Mouse (Mus musculus): ENCODE data around the gene 2810408A11Rik. TPM values are rescaled to one million over a fixed set of nuclear protein-coding genes. Genes with fewer than 3 reads are reported as not detected.
A peak's percentile ranks its signal among the peaks of the same experiment; 100 is the strongest.

2810408A11Rik gene
- polyA plus RNA-seq, 1 experiment from 2014 or later, result 4.9 TPM

GRCm38 (mm10) chr11:69939731-69940130 is 38.9 kb upstream of the 2810408A11Rik start:
- no peak overlapping the region for H3K4me3 ChIP-seq (replicated peaks; ENCODE audit: low read length)
- H3K9ac ChIP-seq (ENCODE audit: low read length), result no peak overlapping the region
- H3K9me3 ChIP-seq (replicated peaks; ENCODE audit: control insufficient read depth, low read length), result no peaks in the 10 kb centered on the region
- no peaks in the 10 kb centered on the region; the same call in 1 of the 2 replicates for H3K27me3 ChIP-seq (ENCODE audit: control insufficient read depth, insufficient read depth, low read length)
- peaks cover 24% of the 10 kb centered on the region for H3K4me1 ChIP-seq (ENCODE audit: control insufficient read depth, insufficient read depth, low read length)
- no peak for ATAC-seq (ENCODE audit: insufficient read depth, low FRiP score)
- H3K36me3 ChIP-seq (ENCODE audit: control insufficient read depth, insufficient read depth, low read length), result 0 out of 2 replicates have a peak, but pooled peaks cover 2% of the 10 kb centered on the region
- no peak overlapping the region for H3K4me2 ChIP-seq (ENCODE audit: low read depth, low read length)
- WGBS, result 93% methylated on average over 17 of the region's 17 CpGs
- no peak overlapping the region for H3K27ac ChIP-seq (ENCODE audit: low read length)

GRCm38 (mm10) chr11:69939181-69939580 is 38.4 kb upstream of the 2810408A11Rik start:
- Histone ChIP-seq H3K36me3 (ENCODE audit: control insufficient read depth, insufficient read depth, low read length) (no peaks in the 10 kb centered on the region), H3K27ac (ENCODE audit: low read length) (no peak overlapping the region), H3K4me3 (replicated peaks; ENCODE audit: low read length) (no peak overlapping the region), H3K9me3 (replicated peaks; ENCODE audit: control insufficient read depth, low read length) (no peaks in the 10 kb centered on the region), H3K4me2 (ENCODE audit: low read depth, low read length) (no peak overlapping the region), H3K27me3 (ENCODE audit: control insufficient read depth, insufficient read depth, low read length) (no peaks in the 10 kb centered on the region; the same call in 1 of the 2 replicates), H3K9ac (ENCODE audit: low read length) (no peak overlapping the region), H3K4me1 (ENCODE audit: control insufficient read depth, insufficient read depth, low read length) (peaks cover 27% of the 10 kb centered on the region)
- WGBS, result 59% methylated on average over 5 of the region's 5 CpGs
- no peak for ATAC-seq (ENCODE audit: insufficient read depth, low FRiP score)

- H3K4me2 ChIP-seq (ENCODE audit: low read depth, low read length), result no peak overlapping the region
- no peaks in the 10 kb centered on the region for H3K9me3 ChIP-seq (replicated peaks; ENCODE audit: control insufficient read depth, low read length)
- no peaks in the 10 kb centered on the region; the same call in 1 of the 2 replicates for H3K27me3 ChIP-seq (ENCODE audit: control insufficient read depth, insufficient read depth, low read length)
- WGBS, result 33% methylated on average over 9 of the region's 9 CpGs
- H3K4me3 ChIP-seq (replicated peaks; ENCODE audit: low read length), result no peak overlapping the region
- H3K36me3 ChIP-seq (ENCODE audit: control insufficient read depth, insufficient read depth, low read length), result no peaks in the 10 kb centered on the region
- H3K9ac ChIP-seq (ENCODE audit: low read length), result no peak overlapping the region; the same call in 1 of the 2 replicates
- H3K27ac ChIP-seq (ENCODE audit: low read length), result no peak overlapping the region
- ATAC-seq (ENCODE audit: insufficient read depth, low FRiP score), result no peak
- peaks cover 27% of the 10 kb centered on the region for H3K4me1 ChIP-seq (ENCODE audit: control insufficient read depth, insufficient read depth, low read length)
Observed at GRCm38 (mm10) chr11:69938401-69938979, 37.7 kb upstream of the 2810408A11Rik start.

GRCm38 (mm10) chr11:69937834-69938233 is 37.0 kb upstream of the 2810408A11Rik start:
- WGBS, result 71% methylated on average over 5 of the region's 5 CpGs
- Histone ChIP-seq H3K27me3 (ENCODE audit: control insufficient read depth, insufficient read depth, low read length) (no peaks in the 10 kb centered on the region; the same call in 1 of the 2 replicates), H3K27ac (ENCODE audit: low read length) (peak overlapping the region; percentile 7; the same call in 1 of the 2 replicates), H3K4me1 (ENCODE audit: control insufficient read depth, insufficient read depth, low read length) (peaks cover 27% of the 10 kb centered on the region), H3K4me3 (replicated peaks; ENCODE audit: low read length) (no peak overlapping the region), H3K36me3 (ENCODE audit: control insufficient read depth, insufficient read depth, low read length) (no peaks in the 10 kb centered on the region), H3K9me3 (replicated peaks; ENCODE audit: control insufficient read depth, low read length) (no peaks in the 10 kb centered on the region), H3K4me2 (ENCODE audit: low read depth, low read length) (no peak overlapping the region), H3K9ac (ENCODE audit: low read length) (peak overlapping the region; percentile 3)
- ATAC-seq (ENCODE audit: insufficient read depth, low FRiP score), result no peak

GRCm38 (mm10) chr11:69937385-69937784 is 36.6 kb upstream of the 2810408A11Rik start:
- peaks cover 27% of the 10 kb centered on the region for H3K4me1 ChIP-seq (ENCODE audit: control insufficient read depth, insufficient read depth, low read length)
- 0 out of 2 replicates have a peak, but pooled peaks have one; percentile 4 for ATAC-seq (ENCODE audit: insufficient read depth, low FRiP score)
- H3K27ac ChIP-seq (ENCODE audit: low read length), result peak overlapping the region; percentile 7; the same call in 1 of the 2 replicates
- no peak overlapping the region for H3K4me2 ChIP-seq (ENCODE audit: low read depth, low read length)
- no peaks in the 10 kb centered on the region for H3K36me3 ChIP-seq (ENCODE audit: control insufficient read depth, insufficient read depth, low read length)
- no peaks in the 10 kb centered on the region for H3K9me3 ChIP-seq (replicated peaks; ENCODE audit: control insufficient read depth, low read length)
- H3K9ac ChIP-seq (ENCODE audit: low read length), result peak overlapping the region; percentile 3; the same call in 1 of the 2 replicates
- 30% methylated on average over 4 of the region's 4 CpGs for WGBS
- H3K4me3 ChIP-seq (replicated peaks; ENCODE audit: low read length), result no peak overlapping the region
- no peaks in the 10 kb centered on the region; the same call in 1 of the 2 replicates for H3K27me3 ChIP-seq (ENCODE audit: control insufficient read depth, insufficient read depth, low read length)

GRCm38 (mm10) chr11:69936714-69937347 is 36.0 kb upstream of the 2810408A11Rik start:
- peaks cover 27% of the 10 kb centered on the region for H3K4me1 ChIP-seq (ENCODE audit: control insufficient read depth, insufficient read depth, low read length)
- H3K27ac ChIP-seq (ENCODE audit: low read length), result no peak overlapping the region
- H3K36me3 ChIP-seq (ENCODE audit: control insufficient read depth, insufficient read depth, low read length), result no peaks in the 10 kb centered on the region
- peak overlapping the region; percentile 100 for H3K4me2 ChIP-seq (ENCODE audit: low read depth, low read length)
- H3K4me3 ChIP-seq (replicated peaks; ENCODE audit: low read length), result no peak overlapping the region
- no peaks in the 10 kb centered on the region for H3K9me3 ChIP-seq (replicated peaks; ENCODE audit: control insufficient read depth, low read length)
- H3K27me3 ChIP-seq (ENCODE audit: control insufficient read depth, insufficient read depth, low read length), result no peaks in the 10 kb centered on the region; the same call in 1 of the 2 replicates
- H3K9ac ChIP-seq (ENCODE audit: low read length), result no peak overlapping the region
- WGBS, result 37% methylated on average over 9 of the region's 9 CpGs
- ATAC-seq (ENCODE audit: insufficient read depth, low FRiP score), result no peak

GRCm38 (mm10) chr11:69936156-69936555 is 35.4 kb upstream of the 2810408A11Rik start:
- H3K4me3 ChIP-seq (replicated peaks; ENCODE audit: low read length), result peak overlapping the region; percentile 52
- peak overlapping the region; percentile 100 for H3K4me2 ChIP-seq (ENCODE audit: low read depth, low read length)
- no peaks in the 10 kb centered on the region; the same call in 1 of the 2 replicates for H3K27me3 ChIP-seq (ENCODE audit: control insufficient read depth, insufficient read depth, low read length)
- H3K27ac ChIP-seq (ENCODE audit: low read length), result no peak overlapping the region
- H3K9ac ChIP-seq (ENCODE audit: low read length), result peak overlapping the region; percentile 72
- no peaks in the 10 kb centered on the region for H3K36me3 ChIP-seq (ENCODE audit: control insufficient read depth, insufficient read depth, low read length)
- 1% methylated on average over 30 of the region's 30 CpGs for WGBS
- peaks cover 27% of the 10 kb centered on the region for H3K4me1 ChIP-seq (ENCODE audit: control insufficient read depth, insufficient read depth, low read length)
- peak; percentile 12; the same call in 1 of the 2 replicates for ATAC-seq (ENCODE audit: insufficient read depth, low FRiP score)
- no peaks in the 10 kb centered on the region for H3K9me3 ChIP-seq (replicated peaks; ENCODE audit: control insufficient read depth, low read length)

- Histone ChIP-seq H3K4me2 (ENCODE audit: low read depth, low read length) (peak within 1 kb of the TSS; percentile 100), H3K4me3 (replicated peaks; ENCODE audit: low read length) (peak within 1 kb of the TSS; percentile 52), H3K27me3 (ENCODE audit: control insufficient read depth, insufficient read depth, low read length) (no peaks in the 10 kb centered on the region; the same call in 1 of the 2 replicates), H3K4me1 (ENCODE audit: control insufficient read depth, insufficient read depth, low read length) (peaks cover 27% of the 10 kb centered on the region), H3K36me3 (ENCODE audit: control insufficient read depth, insufficient read depth, low read length) (no peaks in the 10 kb centered on the region), H3K27ac (ENCODE audit: low read length) (no peak within 1 kb of the TSS), H3K9ac (ENCODE audit: low read length) (peak within 1 kb of the TSS; percentile 72), H3K9me3 (replicated peaks; ENCODE audit: control insufficient read depth, low read length) (no peaks in the 10 kb centered on the region)
- WGBS, result 2% methylated on average over 54 of the region's 62 CpGs
- peak; percentile 88 for ATAC-seq (ENCODE audit: insufficient read depth, low FRiP score)
Observed at GRCm38 (mm10) chr11:69935137-69935879, 34.5 kb upstream of the 2810408A11Rik start, which contains the start of gene Ybx2. Gene Ybx2 (plus strand): TSS chr11:69935796.

Measured in stomach, embryonic 16.5 days (tissue).